Mouse (Mus musculus): ENCODE measurements at regions not wholly inside any gene's neighbourhood (a gene's known extent, or its start where the extent isn't known, plus 50 kb on each side); places are given as distances from the start of the nearest gene placed in this dataset.

DNA sequence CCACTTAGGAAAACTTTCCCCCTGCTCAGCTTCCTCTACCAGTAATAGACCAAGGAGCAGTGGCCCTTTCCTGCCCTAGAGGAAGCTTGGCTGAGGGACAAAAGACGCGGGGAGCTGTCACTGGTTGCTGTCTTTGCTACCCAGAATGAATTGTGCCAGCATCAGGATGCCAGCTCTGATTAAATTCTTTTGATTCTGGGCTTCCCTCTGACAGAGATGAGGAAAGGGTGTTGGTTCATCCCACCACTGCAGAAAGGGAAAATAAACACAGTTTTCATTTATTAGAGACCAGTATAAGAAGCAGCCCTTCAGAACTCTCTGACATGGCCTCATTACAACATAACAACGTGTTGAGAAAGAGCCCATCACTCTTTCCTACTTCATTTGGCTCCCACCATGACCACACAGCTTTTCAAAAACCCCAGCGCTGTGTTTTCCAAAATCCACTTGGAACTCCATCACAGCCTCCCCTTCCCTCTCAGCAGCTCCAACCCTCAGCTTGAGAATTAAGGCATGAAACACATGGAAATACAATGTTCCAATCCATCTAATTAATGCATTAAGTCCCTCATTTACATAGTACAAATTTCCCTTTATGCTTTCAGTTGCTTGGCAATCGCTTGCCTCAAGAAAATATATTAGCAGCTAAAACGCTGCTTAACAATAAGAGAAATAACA is 429.6 kb downstream of the Efnb2 start:
- no peak overlapping the region for H3K4me2 ChIP-seq (ENCODE audit: low read length)
- H3K9me3 ChIP-seq (replicated peaks; ENCODE audit: control insufficient read depth, low read length), result no peaks in the 10 kb centered on the region
- H3K9ac ChIP-seq (ENCODE audit: low read length), result no peak overlapping the region
- H3K4me3 ChIP-seq (ENCODE audit: low read depth, low read length), result no peak overlapping the region
- H3K4me1 ChIP-seq (ENCODE audit: control insufficient read depth, insufficient read depth, low read length), result peaks cover 14% of the 10 kb centered on the region
- H3K27ac ChIP-seq (ENCODE audit: low read depth, low read length), result peak overlapping the region; percentile 49; the same call in 1 of the 2 replicates
- DNase-seq (ENCODE audit: low spot score), result peak; percentile 85
- H3K27me3 ChIP-seq (replicated peaks; ENCODE audit: control insufficient read depth, insufficient read depth, low read length), result no peaks in the 10 kb centered on the region; the same call in 1 of the 2 replicates
- peak; percentile 91 for ATAC-seq
- no peaks in the 10 kb centered on the region for H3K36me3 ChIP-seq (ENCODE audit: control insufficient read depth, insufficient read depth, low read length)
- WGBS, result 9% methylated on average over 6 of the region's 6 CpGs

GRCm38 (mm10) chr8:8225994-8226393 is 435.0 kb downstream of the Efnb2 start:
- WGBS, result 85% methylated on average over 2 of the region's 2 CpGs
- no peak for DNase-seq (ENCODE audit: low spot score)
- H3K27ac ChIP-seq (ENCODE audit: low read depth, low read length), result no peak overlapping the region

GRCm38 (mm10) chr8:8225175-8225830 is 435.7 kb downstream of the Efnb2 start:
- Histone ChIP-seq H3K9me3 (replicated peaks; ENCODE audit: control insufficient read depth, low read length) (no peaks in the 10 kb centered on the region), H3K27ac (ENCODE audit: low read depth, low read length) (no peak overlapping the region), H3K9ac (ENCODE audit: low read length) (no peak overlapping the region), H3K36me3 (ENCODE audit: control insufficient read depth, insufficient read depth, low read length) (no peaks in the 10 kb centered on the region), H3K27me3 (replicated peaks; ENCODE audit: control insufficient read depth, insufficient read depth, low read length) (no peaks in the 10 kb centered on the region; the same call in 1 of the 2 replicates), H3K4me1 (ENCODE audit: control insufficient read depth, insufficient read depth, low read length) (no peaks in the 10 kb centered on the region), H3K4me3 (ENCODE audit: low read depth, low read length) (no peak overlapping the region), H3K4me2 (ENCODE audit: low read length) (no peak overlapping the region)
- WGBS, result 65% methylated on average over 2 of the region's 2 CpGs
- DNase-seq (ENCODE audit: low spot score) (no peak), ATAC-seq (no peak)

More at GRCm38 (mm10) chr8:8225994-8226393, 435.0 kb downstream of the Efnb2 start:
- Histone ChIP-seq H3K4me2 (ENCODE audit: low read length) (no peak overlapping the region), H3K9ac (ENCODE audit: low read length) (no peak overlapping the region), H3K36me3 (ENCODE audit: control insufficient read depth, insufficient read depth, low read length) (no peaks in the 10 kb centered on the region), H3K9me3 (replicated peaks; ENCODE audit: control insufficient read depth, low read length) (no peaks in the 10 kb centered on the region), H3K4me1 (ENCODE audit: control insufficient read depth, insufficient read depth, low read length) (0 out of 2 replicates have a peak, but pooled peaks cover 2% of the 10 kb centered on the region), H3K4me3 (ENCODE audit: low read depth, low read length) (no peak overlapping the region), H3K27me3 (replicated peaks; ENCODE audit: control insufficient read depth, insufficient read depth, low read length) (no peaks in the 10 kb centered on the region; the same call in 1 of the 2 replicates)
- no peak for ATAC-seq

- Histone ChIP-seq H3K9me3 (replicated peaks; ENCODE audit: control insufficient read depth, low read length) (no peaks in the 10 kb centered on the region), H3K4me2 (ENCODE audit: low read length) (no peak overlapping the region), H3K27ac (ENCODE audit: low read depth, low read length) (no peak overlapping the region), H3K4me1 (ENCODE audit: control insufficient read depth, insufficient read depth, low read length) (peaks cover 3% of the 10 kb centered on the region; the same call in 1 of the 2 replicates), H3K36me3 (ENCODE audit: control insufficient read depth, insufficient read depth, low read length) (no peaks in the 10 kb centered on the region), H3K27me3 (replicated peaks; ENCODE audit: control insufficient read depth, insufficient read depth, low read length) (no peaks in the 10 kb centered on the region), H3K4me3 (ENCODE audit: low read depth, low read length) (no peak overlapping the region), H3K9ac (ENCODE audit: low read length) (no peak overlapping the region)
- DNase-seq (ENCODE audit: low spot score) (peak; percentile 47), ATAC-seq (peak; percentile 32; the same call in 1 of the 2 replicates)
- WGBS, result 52% methylated on average over 14 of the region's 14 CpGs
Measured at GRCm38 (mm10) chr8:8220395-8221031, 440.5 kb downstream of the Efnb2 start.

DNA sequence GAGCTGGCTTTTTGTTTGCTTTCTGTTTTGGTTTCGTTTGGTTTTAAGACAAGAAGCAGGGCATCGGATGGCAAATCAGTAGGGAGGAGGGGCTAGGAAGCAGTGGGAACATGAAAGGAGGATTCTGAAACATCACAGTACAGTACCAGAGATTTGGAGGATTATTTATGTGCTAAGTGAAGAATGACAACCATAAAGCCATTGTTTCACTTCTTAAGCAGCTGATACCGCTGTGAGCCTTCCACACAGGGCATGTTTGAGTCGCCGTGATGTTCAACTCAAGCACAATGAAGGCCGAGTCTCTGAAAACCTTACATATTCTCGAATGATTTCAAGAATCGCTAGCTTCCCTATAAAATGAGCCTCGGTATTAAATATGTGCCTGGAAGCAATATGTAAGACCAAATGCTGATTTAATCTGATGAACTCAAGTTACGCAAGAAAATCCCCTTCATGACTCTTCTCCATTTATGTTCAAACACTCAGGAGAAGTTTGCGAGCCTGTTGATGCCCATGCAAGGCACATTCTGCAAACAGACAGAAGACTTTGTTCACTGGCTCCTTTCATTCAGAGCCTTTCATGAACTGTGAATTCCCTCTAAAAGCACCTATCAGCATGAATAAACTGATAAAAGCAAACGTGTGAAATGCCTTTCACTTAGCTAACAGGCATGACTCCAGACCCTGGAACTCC is 441.2 kb downstream of the Efnb2 start:
- WGBS, result 48% methylated on average over 12 of the region's 12 CpGs
- no peak overlapping the region for H3K4me2 ChIP-seq (ENCODE audit: low read length)
- H3K9ac ChIP-seq (ENCODE audit: low read length), result no peak overlapping the region
- no peaks in the 10 kb centered on the region for H3K36me3 ChIP-seq (ENCODE audit: control insufficient read depth, insufficient read depth, low read length)
- peaks cover 3% of the 10 kb centered on the region; the same call in 1 of the 2 replicates for H3K4me1 ChIP-seq (ENCODE audit: control insufficient read depth, insufficient read depth, low read length)
- ATAC-seq (no peak), DNase-seq (ENCODE audit: low spot score) (no peak)
- no peak overlapping the region for H3K27ac ChIP-seq (ENCODE audit: low read depth, low read length)
- H3K9me3 ChIP-seq (replicated peaks; ENCODE audit: control insufficient read depth, low read length), result no peaks in the 10 kb centered on the region
- no peaks in the 10 kb centered on the region for H3K27me3 ChIP-seq (replicated peaks; ENCODE audit: control insufficient read depth, insufficient read depth, low read length)
- no peak overlapping the region for H3K4me3 ChIP-seq (ENCODE audit: low read depth, low read length)

DNA sequence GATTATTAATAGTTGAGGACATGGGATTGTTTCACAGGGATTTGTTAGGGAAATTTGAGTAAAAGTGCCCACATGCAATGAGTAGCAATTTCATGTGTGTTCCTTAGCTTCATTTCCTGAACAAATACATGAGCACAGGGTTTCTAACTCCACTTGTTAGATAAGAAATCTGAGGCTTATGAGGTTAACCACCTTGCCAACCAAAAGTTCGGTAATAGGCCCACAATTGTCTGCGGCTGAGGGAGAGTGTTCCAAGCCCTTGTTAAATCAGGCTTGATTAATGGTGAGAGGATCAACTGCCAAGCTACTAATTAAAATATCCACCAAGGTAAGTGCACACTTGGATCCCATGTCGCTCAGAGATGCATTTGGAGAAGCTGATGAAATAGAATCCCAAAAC is 468.0 kb downstream of the Efnb2 start:
- H3K4me3 ChIP-seq (ENCODE audit: low read depth, low read length), result no peak overlapping the region

GRCm38 (mm10) chr8:8186046-8186445 is 475.0 kb downstream of the Efnb2 start:
- Histone ChIP-seq H3K27ac (ENCODE audit: low read depth, low read length) (no peak overlapping the region), H3K36me3 (ENCODE audit: control insufficient read depth, insufficient read depth, low read length) (no peaks in the 10 kb centered on the region), H3K27me3 (replicated peaks; ENCODE audit: control insufficient read depth, insufficient read depth, low read length) (no peaks in the 10 kb centered on the region), H3K9me3 (replicated peaks; ENCODE audit: control insufficient read depth, low read length) (no peaks in the 10 kb centered on the region), H3K4me2 (ENCODE audit: low read length) (no peak overlapping the region), H3K4me3 (ENCODE audit: low read depth, low read length) (no peak overlapping the region), H3K9ac (ENCODE audit: low read length) (no peak overlapping the region), H3K4me1 (ENCODE audit: control insufficient read depth, insufficient read depth, low read length) (no peaks in the 10 kb centered on the region)
- ATAC-seq (0 out of 2 replicates have a peak, but pooled peaks have one; percentile 37), DNase-seq (ENCODE audit: low spot score) (peak; percentile 37)
- WGBS, result 46% methylated on average over 3 of the region's 3 CpGs

More for the DNA sequence above, 468.0 kb downstream of the Efnb2 start:
- H3K27me3 ChIP-seq (replicated peaks; ENCODE audit: control insufficient read depth, insufficient read depth, low read length), result no peaks in the 10 kb centered on the region
- ATAC-seq (no peak), DNase-seq (ENCODE audit: low spot score) (peak; percentile 35)
- H3K4me2 ChIP-seq (ENCODE audit: low read length), result no peak overlapping the region
- no peaks in the 10 kb centered on the region for H3K36me3 ChIP-seq (ENCODE audit: control insufficient read depth, insufficient read depth, low read length)
- H3K4me1 ChIP-seq (ENCODE audit: control insufficient read depth, insufficient read depth, low read length), result no peaks in the 10 kb centered on the region
- 43% methylated on average over 3 of the region's 3 CpGs for WGBS
- H3K9ac ChIP-seq (ENCODE audit: low read length), result no peak overlapping the region
- H3K27ac ChIP-seq (ENCODE audit: low read depth, low read length), result no peak overlapping the region
- no peaks in the 10 kb centered on the region for H3K9me3 ChIP-seq (replicated peaks; ENCODE audit: control insufficient read depth, low read length)

- no peak overlapping the region for H3K9ac ChIP-seq (ENCODE audit: low read length)
- no peaks in the 10 kb centered on the region for H3K9me3 ChIP-seq (replicated peaks; ENCODE audit: control insufficient read depth, low read length)
- no peak overlapping the region for H3K4me3 ChIP-seq (ENCODE audit: low read depth, low read length)
- H3K4me1 ChIP-seq (ENCODE audit: control insufficient read depth, insufficient read depth, low read length), result no peaks in the 10 kb centered on the region
- 86% methylated on average over 6 of the region's 6 CpGs for WGBS
- DNase-seq (ENCODE audit: low spot score) (no peak), ATAC-seq (no peak)
- H3K27me3 ChIP-seq (replicated peaks; ENCODE audit: control insufficient read depth, insufficient read depth, low read length), result no peaks in the 10 kb centered on the region
- H3K27ac ChIP-seq (ENCODE audit: low read depth, low read length), result no peak overlapping the region
- no peak overlapping the region for H3K4me2 ChIP-seq (ENCODE audit: low read length)
- H3K36me3 ChIP-seq (ENCODE audit: control insufficient read depth, insufficient read depth, low read length), result no peaks in the 10 kb centered on the region
Measured at GRCm38 (mm10) chr8:8183233-8183622, 477.8 kb downstream of the Efnb2 start.

Measured in forebrain, embryonic 14.5 days (tissue).